Mouse (Mus musculus): ENCODE results near the gene Cdk2ap2. TPM values are rescaled to one million over a fixed set of nuclear protein-coding genes. Genes with fewer than 3 reads are reported as not detected.
A peak's percentile ranks its signal among the peaks of the same experiment; 100 is the strongest.
"Not testable (repeated sequence)": the region's sequence is repeated elsewhere in the genome, so short reads cannot be mapped to it uniquely, and the experiment has no call there.

The Cdk2ap2 gene
- total and polyA plus RNA-seq, 2 experiments from 2014 or later: 46.8 to 67.3 TPM

DNA sequence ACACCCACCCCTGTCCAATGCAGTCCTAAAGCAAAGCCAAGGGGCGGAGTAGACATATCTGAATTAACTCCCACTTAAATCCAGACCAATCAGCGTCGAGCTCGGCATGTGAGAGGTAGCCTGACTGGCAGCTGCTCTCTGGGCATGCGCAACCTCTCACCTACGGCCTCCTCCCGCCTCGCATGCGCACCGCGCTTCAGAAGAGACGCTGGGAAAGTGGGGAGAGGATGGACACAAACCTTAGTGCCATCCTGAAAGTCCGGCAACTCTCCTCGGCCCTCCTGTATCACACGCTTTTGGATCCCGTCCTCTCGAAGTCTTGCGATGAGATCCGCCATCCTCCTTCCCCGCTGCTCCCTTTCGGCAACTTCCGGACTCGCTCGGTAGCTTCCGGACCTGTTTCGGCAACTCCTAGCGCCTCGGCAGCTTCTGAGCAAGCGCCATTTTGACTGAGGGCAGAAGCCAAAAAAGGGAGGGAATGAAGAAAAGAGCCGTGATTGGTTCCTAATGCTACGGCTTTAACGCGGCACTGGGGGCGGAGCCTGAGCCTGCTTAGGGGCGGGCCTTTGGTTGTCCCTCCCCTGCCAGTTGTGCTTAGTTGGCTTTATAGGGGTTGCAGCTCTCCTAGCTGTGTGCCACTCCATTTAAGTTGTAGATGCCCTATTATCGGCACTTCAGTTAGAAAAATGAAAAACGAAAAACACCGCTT, 24.3 kb downstream of the Cdk2ap2 start:
- Histone ChIP-seq H3K27ac (ENCODE audit: low read depth) (peak overlapping the region; percentile 63), H3K9ac (replicated peaks; ENCODE audit: low read depth, low read length) (no peak overlapping the region; the same call in 1 of the 2 replicates), H3K9me3 (replicated peaks; ENCODE audit: control insufficient read depth, low read length) (no peaks in the 10 kb centered on the region), H3K36me3 (replicated peaks; ENCODE audit: control insufficient read depth, insufficient read depth, low read length) (peaks cover 15% of the 10 kb centered on the region), H3K4me2 (ENCODE audit: low read depth, low read length) (peak overlapping the region; percentile 57), H3K27me3 (ENCODE audit: control insufficient read depth, insufficient read depth, low read length) (no peaks in the 10 kb centered on the region), H3K4me3 (ENCODE audit: low read depth, low read length) (peak overlapping the region; percentile 38), H3K4me1 (ENCODE audit: control insufficient read depth, insufficient read depth) (peaks cover 9% of the 10 kb centered on the region; the same call in 1 of the 2 replicates)
- ATAC-seq (ENCODE audit: insufficient read depth, low read depth): peak; percentile 73
- no peak for TF ChIP-seq EP300 (IDR thresholded peaks at IDR 0.05; ENCODE audit: low read depth)
- TF ChIP-seq CTCF (IDR thresholded peaks at IDR 0.05; ENCODE audit: low read depth): no peak
- peak; percentile 99 for DNase-seq (ENCODE audit: low spot score)
- WGBS: 3% methylated on average over 38 of the region's 38 CpGs

DNA sequence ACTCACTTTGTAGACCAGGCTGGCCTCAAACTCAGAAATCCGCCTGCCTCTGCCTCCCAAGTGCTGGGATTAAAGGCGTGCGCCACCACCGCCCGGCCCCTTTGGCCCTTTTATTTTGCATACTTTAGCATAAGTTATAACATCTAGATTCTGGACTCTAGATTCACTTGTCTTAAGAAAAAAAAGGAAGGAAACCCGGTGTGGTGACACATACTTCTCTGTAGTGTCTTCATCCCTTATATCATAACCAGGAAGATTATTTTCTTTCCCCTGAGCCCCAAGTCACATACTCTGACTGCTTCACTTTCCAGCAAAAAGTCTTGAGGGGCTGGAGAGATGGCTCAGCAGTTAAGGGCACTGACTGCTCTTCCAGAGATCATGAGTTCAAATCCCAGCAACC, 24.9 kb downstream of the Cdk2ap2 start:
- not testable (repeated sequence) for H3K4me2 ChIP-seq (ENCODE audit: low read depth, low read length); H3K9me3 ChIP-seq (replicated peaks; ENCODE audit: control insufficient read depth, low read length); H3K9ac ChIP-seq (replicated peaks; ENCODE audit: low read depth, low read length); H3K4me3 ChIP-seq (ENCODE audit: low read depth, low read length); H3K27me3 ChIP-seq (ENCODE audit: control insufficient read depth, insufficient read depth, low read length); ATAC-seq (ENCODE audit: insufficient read depth, low read depth); H3K27ac ChIP-seq (ENCODE audit: low read depth); DNase-seq (ENCODE audit: low spot score)
- peaks cover 15% of the 10 kb centered on the region for H3K4me1 ChIP-seq (ENCODE audit: control insufficient read depth, insufficient read depth)
- H3K36me3 ChIP-seq (replicated peaks; ENCODE audit: control insufficient read depth, insufficient read depth, low read length): peaks cover 14% of the 10 kb centered on the region
- WGBS: 55% methylated on average over 6 of the region's 6 CpGs

DNA sequence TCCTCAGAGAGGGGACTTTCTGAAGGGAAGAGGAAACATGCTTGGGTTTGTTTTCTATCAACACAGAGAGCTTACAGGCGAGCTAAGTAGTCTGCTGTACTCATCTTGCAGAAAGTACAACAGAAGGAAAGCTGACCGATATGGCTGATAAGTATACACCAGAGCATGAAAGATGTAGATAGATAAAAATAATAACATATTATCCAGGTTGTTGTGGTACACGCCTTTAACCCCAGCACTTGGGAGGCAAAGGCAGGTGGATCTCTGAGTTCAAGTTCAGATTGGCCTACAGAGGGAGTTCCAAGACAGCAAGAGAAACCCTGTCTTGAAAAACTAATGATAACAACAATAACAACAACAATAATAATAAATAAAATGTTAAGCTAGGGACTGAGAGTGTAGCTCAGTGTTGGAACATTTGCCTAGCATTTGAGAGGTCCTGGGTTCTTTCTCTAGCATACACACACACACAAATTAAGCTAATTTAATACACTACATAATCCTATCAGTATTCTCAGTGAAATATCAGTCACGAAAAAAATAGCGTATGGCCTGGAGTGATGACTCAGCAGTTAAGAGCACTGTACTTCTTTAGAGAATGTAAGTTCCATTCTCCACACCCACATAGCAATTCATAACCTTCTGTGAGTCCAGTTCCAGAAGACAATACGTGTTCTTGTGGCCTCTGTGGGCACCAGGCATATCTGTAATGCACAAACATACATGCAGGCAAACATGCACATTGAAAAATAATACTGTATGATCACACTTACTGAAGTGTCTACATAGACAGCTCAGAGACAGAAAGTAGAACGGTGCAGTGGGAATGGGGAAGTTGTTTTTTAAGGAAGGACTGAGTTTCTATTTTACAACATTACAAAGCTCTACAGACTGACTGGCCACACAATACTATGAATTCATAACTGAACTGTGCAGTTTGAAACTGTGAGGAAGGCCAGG, 25.7 kb downstream of the Cdk2ap2 start:
- Histone ChIP-seq H3K36me3 (replicated peaks; ENCODE audit: control insufficient read depth, insufficient read depth, low read length) (peaks cover 9% of the 10 kb centered on the region), H3K9ac (replicated peaks; ENCODE audit: low read depth, low read length) (no peak overlapping the region), H3K4me1 (ENCODE audit: control insufficient read depth, insufficient read depth) (peaks cover 17% of the 10 kb centered on the region), H3K4me3 (ENCODE audit: low read depth, low read length) (no peak overlapping the region), H3K27ac (ENCODE audit: low read depth) (no peak overlapping the region), H3K4me2 (ENCODE audit: low read depth, low read length) (no peak overlapping the region), H3K27me3 (ENCODE audit: control insufficient read depth, insufficient read depth, low read length) (no peaks in the 10 kb centered on the region), H3K9me3 (replicated peaks; ENCODE audit: control insufficient read depth, low read length) (no peaks in the 10 kb centered on the region)
- WGBS: 75% methylated on average over 7 of the region's 7 CpGs
- ATAC-seq (ENCODE audit: insufficient read depth, low read depth) (no peak), DNase-seq (ENCODE audit: low spot score) (no peak)
- 0 out of 2 replicates have a peak, but pooled peaks have one; percentile 2 for TF ChIP-seq CTCF (IDR thresholded peaks at IDR 0.05; ENCODE audit: low read depth)
- TF ChIP-seq EP300 (IDR thresholded peaks at IDR 0.05; ENCODE audit: low read depth): no peak

DNA sequence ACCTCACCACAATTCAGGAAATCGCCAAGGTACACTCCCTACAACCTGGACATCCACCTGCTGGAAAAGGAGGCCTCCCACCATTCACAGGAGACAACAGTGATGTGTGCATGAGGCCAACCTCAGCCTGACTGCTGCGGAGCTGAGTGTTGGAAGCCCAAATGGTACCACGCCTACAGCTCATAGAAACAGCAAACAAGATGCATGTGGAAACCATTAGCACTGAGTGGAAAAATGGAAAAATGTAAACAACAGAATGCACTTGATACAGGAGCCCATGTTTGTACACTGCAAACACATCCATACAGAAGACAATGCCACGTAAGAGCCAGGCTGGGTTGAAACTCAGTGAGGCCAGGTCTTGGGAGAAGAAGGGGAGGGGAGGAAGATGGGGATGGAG, 27.4 kb downstream of the Cdk2ap2 start:
- no peak overlapping the region for H3K27ac ChIP-seq (ENCODE audit: low read depth)
- ATAC-seq (ENCODE audit: insufficient read depth, low read depth) (no peak), DNase-seq (ENCODE audit: low spot score) (no peak)
- no peak overlapping the region for H3K9ac ChIP-seq (replicated peaks; ENCODE audit: low read depth, low read length)
- H3K27me3 ChIP-seq (ENCODE audit: control insufficient read depth, insufficient read depth, low read length): no peaks in the 10 kb centered on the region
- peaks cover 19% of the 10 kb centered on the region for H3K4me1 ChIP-seq (ENCODE audit: control insufficient read depth, insufficient read depth)
- no peak overlapping the region for H3K4me3 ChIP-seq (ENCODE audit: low read depth, low read length)
- no peak overlapping the region for H3K4me2 ChIP-seq (ENCODE audit: low read depth, low read length)
- 78% methylated on average over 4 of the region's 4 CpGs for WGBS
- peaks cover 16% of the 10 kb centered on the region for H3K36me3 ChIP-seq (replicated peaks; ENCODE audit: control insufficient read depth, insufficient read depth, low read length)
- H3K9me3 ChIP-seq (replicated peaks; ENCODE audit: control insufficient read depth, low read length): no peaks in the 10 kb centered on the region
- TF ChIP-seq EP300 (IDR thresholded peaks at IDR 0.05; ENCODE audit: low read depth): no peak
- no peak for TF ChIP-seq CTCF (IDR thresholded peaks at IDR 0.05; ENCODE audit: low read depth)

DNA sequence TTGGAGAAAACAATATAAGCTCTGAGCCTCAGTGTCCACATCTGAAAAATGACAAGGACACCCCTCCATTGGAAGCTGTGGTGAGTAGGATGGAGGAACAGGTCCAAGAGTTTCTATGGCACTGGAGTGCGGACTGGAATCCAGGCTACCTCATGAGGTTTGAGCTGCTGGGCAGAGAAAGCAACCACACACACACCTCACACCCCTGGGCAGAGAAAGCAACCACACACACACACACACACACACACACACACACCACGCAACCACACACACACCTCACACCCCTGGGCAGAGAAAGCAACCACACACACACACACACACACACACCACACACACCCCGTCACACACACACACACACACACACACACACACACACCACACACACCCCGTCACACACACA, 28.3 kb downstream of the Cdk2ap2 start:
- H3K9ac ChIP-seq (replicated peaks; ENCODE audit: low read depth, low read length): 0 out of 2 replicates have a peak overlapping the region, but pooled peaks have one; percentile 11
- H3K4me3 ChIP-seq (ENCODE audit: low read depth, low read length): peak overlapping the region; percentile 83
- ATAC-seq (ENCODE audit: insufficient read depth, low read depth): peak; percentile 5; the same call in 1 of the 2 replicates
- H3K4me1 ChIP-seq (ENCODE audit: control insufficient read depth, insufficient read depth): peaks cover 21% of the 10 kb centered on the region
- H3K27ac ChIP-seq (ENCODE audit: low read depth); DNase-seq (ENCODE audit: low spot score); H3K9me3 ChIP-seq (replicated peaks; ENCODE audit: control insufficient read depth, low read length); H3K27me3 ChIP-seq (ENCODE audit: control insufficient read depth, insufficient read depth, low read length): not testable (repeated sequence)
- peaks cover 16% of the 10 kb centered on the region for H3K36me3 ChIP-seq (replicated peaks; ENCODE audit: control insufficient read depth, insufficient read depth, low read length)
- peak overlapping the region; percentile 50 for H3K4me2 ChIP-seq (ENCODE audit: low read depth, low read length)
- WGBS: 26% methylated on average over 3 of the region's 4 CpGs

Data from heart, postnatal 0 days (tissue).